In genomic region chr16:77738821-77739220, GRCm38 (mm10) we compare ENCODE assay signal across 11 mouse cellular contexts.
"Had no signal": no experiment of that assay in that cellular context is flagged by ENCODE, and none has a peak within 500 bp of the region (broad histone marks: within the 10 kb centered on the region; RNA-seq: fewer than 3 reads in every experiment).

No protein-coding gene starts in this region.

- H3K4me2 ChIP-seq: limb, embryonic 12.5 days; midbrain, embryonic 12.5 days; neural tube, embryonic 13.5 days; stomach, embryonic 15.5 days had no signal

- ATAC-seq: lung, postnatal 0 days; midbrain, embryonic 16.5 days had no signal

- H3K9ac ChIP-seq: limb, embryonic 12.5 days; liver, embryonic 14.5 days; midbrain, embryonic 12.5 days; neural tube, embryonic 13.5 days; stomach, embryonic 15.5 days had no signal

- DNase-seq: kidney, postnatal 25 days; lung, adult 18-20 months; right cerebral cortex, postnatal 14 days; thymus, postnatal 4 days had no signal

- H3K27ac ChIP-seq: limb, embryonic 12.5 days; liver, embryonic 14.5 days; midbrain, embryonic 12.5 days; neural tube, embryonic 13.5 days; stomach, embryonic 15.5 days had no signal

- H3K4me1 ChIP-seq: limb, embryonic 12.5 days; midbrain, embryonic 12.5 days; stomach, embryonic 15.5 days had no signal

- H3K27me3 ChIP-seq: limb, embryonic 12.5 days; midbrain, embryonic 12.5 days; neural tube, embryonic 13.5 days; stomach, embryonic 15.5 days had no signal

- H3K36me3 ChIP-seq: limb, embryonic 12.5 days; midbrain, embryonic 12.5 days; neural tube, embryonic 13.5 days; stomach, embryonic 15.5 days had no signal

- H3K4me3 ChIP-seq: limb, embryonic 12.5 days; midbrain, embryonic 12.5 days; neural tube, embryonic 13.5 days; stomach, embryonic 15.5 days had no signal

- H3K9me3 ChIP-seq: limb, embryonic 12.5 days; midbrain, embryonic 12.5 days; neural tube, embryonic 13.5 days; stomach, embryonic 15.5 days had no signal
